Mouse (Mus musculus): ENCODE data around the gene Atf6b. TPM values are rescaled to one million over a fixed set of nuclear protein-coding genes. Genes with fewer than 3 reads are reported as not detected.

Atf6b gene
- polyA plus RNA-seq, 1 experiment from 2014 or later = 76.8 TPM

DNA sequence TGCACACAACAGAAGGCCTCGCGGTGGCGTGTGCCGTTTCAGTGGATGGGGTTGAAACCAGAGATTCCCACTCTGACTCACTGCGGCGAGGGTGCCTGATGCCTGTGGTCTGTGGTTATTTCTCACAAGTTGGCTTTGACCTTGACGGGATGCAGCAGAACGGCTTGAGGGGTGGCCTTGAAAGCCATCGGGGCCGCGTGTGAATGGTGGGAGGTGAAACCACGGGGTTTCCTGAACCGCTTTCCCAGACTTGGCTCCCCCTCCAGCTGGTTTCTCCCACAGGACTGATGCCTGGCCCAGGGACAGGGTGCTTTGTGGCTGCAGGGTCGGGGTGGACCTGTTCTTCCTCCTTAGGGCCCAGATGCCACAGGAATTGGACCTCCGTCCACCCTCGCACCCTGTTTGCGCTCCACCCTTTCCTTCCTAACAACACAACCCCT lies 34.2 kb downstream of the Atf6b start:
- H3K36me3 ChIP-seq = no peaks in the 10 kb centered on the region
- H3K27ac ChIP-seq = peak overlapping the region; percentile 24; the same call in 1 of the 2 replicates
- no peak overlapping the region for H3K4me3 ChIP-seq
- no peaks in the 10 kb centered on the region for H3K9me3 ChIP-seq
- DNase-seq (ENCODE audit: low spot score) = no peak
- peaks cover 56% of the 10 kb centered on the region for H3K27me3 ChIP-seq (ENCODE audit: insufficient read depth, poor library complexity, severe bottlenecking)
- H3K4me1 ChIP-seq = peaks cover 59% of the 10 kb centered on the region
- 65% methylated on average over 17 of the region's 17 CpGs for WGBS

DNA sequence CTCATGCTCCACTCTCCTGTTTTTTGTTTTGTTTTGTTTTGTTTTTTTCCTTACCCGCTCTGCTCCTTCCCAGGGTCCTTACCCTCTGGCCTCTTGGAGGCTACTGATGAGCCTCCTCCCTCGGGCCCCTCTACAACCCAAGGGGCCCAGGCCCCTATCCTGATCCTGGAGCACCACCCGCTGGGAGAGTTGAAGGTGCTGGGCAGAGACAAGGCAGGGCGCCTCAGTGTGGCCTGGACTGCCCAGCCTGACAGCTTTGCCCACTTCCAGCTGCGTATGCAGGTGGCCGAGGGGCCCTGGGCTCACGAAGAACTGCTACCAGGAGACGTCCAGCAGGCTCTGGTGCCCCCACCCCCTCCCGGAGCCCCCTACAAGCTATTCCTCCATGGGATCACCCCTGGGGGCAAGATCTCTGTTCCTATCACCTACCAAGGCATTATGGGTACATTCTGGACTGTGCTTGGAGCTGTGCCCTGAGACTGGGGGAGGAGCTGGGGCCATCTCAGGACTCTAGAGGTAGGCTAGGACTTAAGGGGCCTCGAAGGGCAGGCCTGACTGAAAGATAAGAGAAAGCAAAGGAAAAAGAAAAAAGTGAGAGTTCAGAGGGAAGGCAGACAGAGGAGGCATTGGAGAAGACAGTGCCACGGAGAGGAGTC lies 35.1 kb downstream of the Atf6b start:
- H3K36me3 ChIP-seq = no peaks in the 10 kb centered on the region
- WGBS = 62% methylated on average over 11 of the region's 11 CpGs
- peak overlapping the region; percentile 57; the same call in 1 of the 2 replicates for H3K27ac ChIP-seq
- DNase-seq (ENCODE audit: low spot score) = no peak
- no peaks in the 10 kb centered on the region for H3K9me3 ChIP-seq
- H3K27me3 ChIP-seq (ENCODE audit: insufficient read depth, poor library complexity, severe bottlenecking) = peaks cover 47% of the 10 kb centered on the region
- no peak overlapping the region for H3K4me3 ChIP-seq
- peaks cover 55% of the 10 kb centered on the region for H3K4me1 ChIP-seq

DNA sequence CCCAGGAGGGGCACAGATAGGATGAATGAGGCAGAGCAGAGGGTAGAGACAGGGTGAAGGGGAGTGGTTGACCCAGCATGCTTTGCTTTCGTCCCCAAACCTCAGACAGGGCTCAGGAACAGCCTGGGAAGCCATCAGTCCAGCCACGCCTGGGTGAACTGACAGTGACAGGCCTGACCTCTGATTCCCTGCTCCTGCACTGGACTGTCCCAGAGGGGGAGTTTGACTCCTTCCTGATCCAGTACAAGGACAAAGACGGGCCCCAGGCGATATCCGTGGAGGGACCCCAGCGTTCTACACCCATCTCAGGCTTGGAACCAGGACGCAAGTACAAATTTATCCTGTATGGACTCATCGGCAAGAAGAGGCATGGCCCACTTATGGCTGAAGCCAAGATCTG lies 36.2 kb downstream of the Atf6b start:
- DNase-seq (ENCODE audit: low spot score) = no peak
- 65% methylated on average over 8 of the region's 8 CpGs for WGBS

DNA sequence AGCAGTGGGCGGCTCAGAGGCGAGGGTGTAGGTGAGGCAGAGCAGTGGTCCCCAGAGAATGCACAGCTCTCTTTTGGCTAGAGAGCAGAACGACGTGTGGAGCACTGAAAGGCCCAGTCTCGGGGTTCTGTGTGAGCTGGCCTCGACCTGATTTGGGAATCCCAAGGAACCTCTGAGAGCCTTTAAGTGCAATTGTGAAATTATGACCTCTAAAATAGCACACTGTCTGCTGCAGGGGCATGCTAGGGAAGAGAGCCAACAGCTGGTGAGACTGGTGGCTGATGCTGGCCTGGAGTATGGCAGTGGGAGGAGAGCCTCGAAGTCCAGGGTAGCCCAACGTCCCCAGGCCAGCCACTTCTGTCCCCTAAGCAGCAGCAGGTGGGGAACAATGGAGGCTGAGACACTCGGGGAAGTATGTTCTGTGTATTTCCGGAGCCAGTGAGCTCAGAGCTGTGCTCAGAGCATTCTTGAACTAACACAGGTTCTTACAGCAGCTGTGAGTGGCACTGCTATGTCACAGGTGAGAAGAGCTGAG lies 36.8 kb downstream of the Atf6b start:
- WGBS = 71% methylated on average over 10 of the region's 10 CpGs
- H3K4me3 ChIP-seq = no peak overlapping the region
- DNase-seq (ENCODE audit: low spot score) = no peak
- H3K27me3 ChIP-seq (ENCODE audit: insufficient read depth, poor library complexity, severe bottlenecking) = peaks cover 30% of the 10 kb centered on the region
- peaks cover 55% of the 10 kb centered on the region for H3K4me1 ChIP-seq
- no peaks in the 10 kb centered on the region for H3K36me3 ChIP-seq
- no peaks in the 10 kb centered on the region for H3K9me3 ChIP-seq
- H3K27ac ChIP-seq = 0 out of 2 replicates have a peak overlapping the region, but pooled peaks have one; percentile 3

More for the DNA sequence above, 36.2 kb downstream of the Atf6b start:
- no peak overlapping the region for H3K4me3 ChIP-seq
- H3K4me1 ChIP-seq = peaks cover 55% of the 10 kb centered on the region
- no peaks in the 10 kb centered on the region for H3K9me3 ChIP-seq
- H3K27ac ChIP-seq = no peak overlapping the region
- H3K36me3 ChIP-seq = no peaks in the 10 kb centered on the region
- H3K27me3 ChIP-seq (ENCODE audit: insufficient read depth, poor library complexity, severe bottlenecking) = peaks cover 36% of the 10 kb centered on the region

DNA sequence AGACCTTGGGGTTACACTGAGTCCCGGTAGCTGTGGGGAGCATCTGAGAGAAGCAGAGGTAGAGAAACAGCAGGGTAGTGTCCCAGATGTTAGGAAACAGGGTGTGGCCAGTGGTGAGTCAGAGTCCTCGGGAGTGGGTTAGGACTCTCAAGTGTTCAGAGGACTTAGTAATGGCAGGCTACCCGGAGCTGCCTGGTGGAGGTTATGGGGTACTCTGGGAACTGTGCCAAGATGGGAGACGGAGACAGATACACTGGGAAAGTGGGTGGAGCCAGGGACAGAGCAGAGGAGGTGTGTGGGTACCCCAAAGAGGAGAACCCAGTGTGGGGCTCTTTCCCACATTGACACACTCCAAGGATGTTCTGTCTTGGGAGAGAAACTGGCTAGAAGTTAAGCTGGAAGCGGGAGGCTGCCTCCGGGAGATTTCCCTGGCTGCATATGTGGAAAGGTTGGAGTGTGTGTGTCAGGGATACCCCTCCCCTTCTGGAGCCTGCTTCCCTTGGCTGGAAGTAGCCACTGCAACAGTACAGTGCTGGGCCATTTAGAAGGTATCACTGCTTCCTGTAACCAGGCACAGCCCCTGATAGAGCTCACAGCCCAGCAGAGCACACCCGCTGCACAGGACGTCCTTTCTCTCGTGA lies 37.4 kb downstream of the Atf6b start:
- H3K27me3 ChIP-seq (ENCODE audit: insufficient read depth, poor library complexity, severe bottlenecking) = peaks cover 27% of the 10 kb centered on the region
- H3K9me3 ChIP-seq = no peaks in the 10 kb centered on the region
- H3K4me1 ChIP-seq = peaks cover 55% of the 10 kb centered on the region
- WGBS = 59% methylated on average over 9 of the region's 9 CpGs
- H3K36me3 ChIP-seq = no peaks in the 10 kb centered on the region
- H3K4me3 ChIP-seq = no peak overlapping the region
- no peak for DNase-seq (ENCODE audit: low spot score)
- 0 out of 2 replicates have a peak overlapping the region, but pooled peaks have one; percentile 5 for H3K27ac ChIP-seq

DNA sequence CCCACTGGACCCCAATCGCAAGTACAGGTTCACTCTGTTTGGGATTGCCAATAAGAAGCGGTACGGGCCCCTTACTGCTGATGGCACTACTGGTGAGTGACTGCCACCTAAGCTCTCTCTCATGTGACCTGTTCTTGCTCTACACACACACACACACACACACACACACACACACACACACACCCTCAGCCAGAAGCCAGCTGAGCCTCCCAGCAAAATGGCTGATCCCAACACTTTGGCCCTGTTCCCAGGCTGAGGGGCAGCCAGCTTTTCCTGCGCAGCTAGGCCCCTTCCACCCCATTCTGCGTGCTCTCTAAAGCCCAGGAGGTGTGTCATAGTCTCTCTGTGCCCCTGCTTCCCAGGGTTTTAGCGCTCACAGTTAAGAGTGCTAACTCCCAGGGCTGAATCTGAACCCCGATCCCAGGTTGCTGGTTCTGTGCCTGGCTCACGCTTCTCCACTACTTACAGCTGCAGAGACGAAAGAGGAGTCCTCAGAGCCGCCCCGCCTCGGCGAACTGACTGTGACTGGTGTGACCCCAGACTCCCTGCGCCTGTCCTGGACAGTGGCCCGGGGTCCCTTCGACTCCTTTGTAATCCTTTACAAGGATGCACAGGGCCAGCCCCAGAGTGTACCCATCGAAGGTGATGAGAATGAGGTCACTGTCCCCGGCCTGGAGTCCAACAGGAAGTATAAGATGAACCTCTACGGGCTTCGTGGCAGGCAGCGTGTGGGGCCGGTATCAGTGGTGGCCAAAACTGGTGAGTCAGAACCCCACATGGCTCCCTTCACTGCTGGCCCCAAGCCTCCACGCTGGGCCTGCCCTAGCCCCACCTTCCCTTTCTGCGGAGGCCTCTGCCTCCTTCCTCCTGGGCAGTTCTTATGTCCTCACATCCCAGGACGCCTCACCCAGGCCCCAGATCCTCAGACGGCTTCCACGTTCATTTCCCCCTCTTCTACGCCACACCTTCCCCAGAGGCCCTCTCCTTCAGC lies 38.5 kb downstream of the Atf6b start:
- Histone ChIP-seq H3K4me3 (no peak overlapping the region), H3K9me3 (no peaks in the 10 kb centered on the region), H3K4me1 (peaks cover 47% of the 10 kb centered on the region), H3K27ac (peak overlapping the region; percentile 30; the same call in 1 of the 2 replicates), H3K27me3 (ENCODE audit: insufficient read depth, poor library complexity, severe bottlenecking) (peaks cover 20% of the 10 kb centered on the region), H3K36me3 (no peaks in the 10 kb centered on the region)
- no peak for DNase-seq (ENCODE audit: low spot score)
- 77% methylated on average over 28 of the region's 28 CpGs for WGBS

DNA sequence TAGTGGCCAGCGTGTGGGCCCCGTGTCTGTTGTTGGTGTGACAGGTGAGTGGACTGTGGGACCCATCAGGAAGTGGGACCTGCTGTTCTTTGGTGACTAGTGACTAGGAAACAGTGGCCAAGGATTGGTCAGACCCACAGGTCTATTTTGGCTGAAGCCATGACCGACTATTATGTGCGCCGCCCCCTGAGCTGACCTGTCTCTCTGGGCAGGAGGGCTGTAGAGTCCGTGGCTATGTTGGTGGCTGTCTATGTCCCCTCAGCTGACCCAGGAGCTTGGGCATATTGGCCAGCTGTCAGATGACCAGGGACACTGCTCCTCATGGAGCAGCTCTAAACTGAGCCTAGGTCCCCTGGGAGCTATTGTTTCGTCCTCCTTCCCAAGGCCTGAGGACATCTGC lies 41.9 kb downstream of the Atf6b start:
- no peak overlapping the region for H3K27ac ChIP-seq
- no peaks in the 10 kb centered on the region for H3K36me3 ChIP-seq
- H3K9me3 ChIP-seq = no peaks in the 10 kb centered on the region
- no peak overlapping the region for H3K4me3 ChIP-seq
- no peak for DNase-seq (ENCODE audit: low spot score)
- peaks cover 20% of the 10 kb centered on the region for H3K27me3 ChIP-seq (ENCODE audit: insufficient read depth, poor library complexity, severe bottlenecking)
- 86% methylated on average over 7 of the region's 7 CpGs for WGBS
- peaks cover 38% of the 10 kb centered on the region for H3K4me1 ChIP-seq

DNA sequence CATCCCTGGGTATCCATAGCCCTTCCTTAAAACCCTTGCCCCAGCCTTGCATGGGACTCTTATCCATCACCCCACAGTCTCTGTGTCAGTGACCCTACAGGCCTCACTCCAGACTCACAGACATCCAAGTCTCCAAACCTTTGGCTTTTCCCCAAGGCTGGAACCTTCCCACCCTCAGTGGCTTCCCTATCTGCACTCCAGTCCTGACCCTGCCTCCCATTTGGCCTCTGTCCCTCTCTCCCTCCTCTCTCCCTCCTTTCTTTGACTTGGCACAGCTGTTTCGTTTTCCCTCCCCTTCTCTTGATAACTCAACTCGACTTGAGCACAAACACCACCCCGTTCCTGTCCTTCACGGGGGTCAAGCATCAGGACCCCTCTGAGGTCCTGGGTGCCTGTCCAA lies 43.5 kb downstream of the Atf6b start:
- Histone ChIP-seq H3K27ac (no peak overlapping the region), H3K27me3 (ENCODE audit: insufficient read depth, poor library complexity, severe bottlenecking) (peaks cover 13% of the 10 kb centered on the region; the same call in 1 of the 2 replicates), H3K4me1 (peaks cover 23% of the 10 kb centered on the region), H3K9me3 (no peaks in the 10 kb centered on the region), H3K4me3 (no peak overlapping the region), H3K36me3 (no peaks in the 10 kb centered on the region)
- WGBS = 56% methylated on average over 4 of the region's 4 CpGs
- no peak for DNase-seq (ENCODE audit: low spot score)

DNA sequence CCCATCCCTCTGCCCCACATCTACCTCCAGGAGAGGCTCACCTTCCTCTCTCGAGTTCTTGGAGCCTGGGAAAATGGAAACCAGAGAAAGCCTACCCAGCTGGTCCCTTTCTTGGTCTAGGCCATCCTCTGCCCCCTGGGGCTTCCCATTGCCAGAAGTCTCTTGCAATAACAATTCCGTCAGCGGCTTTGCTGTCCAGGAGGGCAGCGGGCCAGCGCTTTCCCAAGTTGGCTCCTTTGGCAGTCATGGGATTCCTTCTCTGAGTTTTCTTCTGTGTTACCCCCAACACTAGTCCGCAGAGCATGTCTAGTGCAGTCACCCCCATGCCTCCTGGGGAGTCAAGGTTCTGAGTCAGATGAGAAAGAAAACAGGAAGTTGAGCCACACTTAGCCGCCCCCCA lies 46.0 kb downstream of the Atf6b start:
- Histone ChIP-seq H3K4me1 (peaks cover 16% of the 10 kb centered on the region; the same call in 1 of the 2 replicates), H3K9me3 (no peaks in the 10 kb centered on the region), H3K36me3 (no peaks in the 10 kb centered on the region), H3K27me3 (ENCODE audit: insufficient read depth, poor library complexity, severe bottlenecking) (peaks cover 10% of the 10 kb centered on the region; the same call in 1 of the 2 replicates), H3K27ac (no peak overlapping the region), H3K4me3 (no peak overlapping the region)
- WGBS = 55% methylated on average over 7 of the region's 7 CpGs
- no peak for DNase-seq (ENCODE audit: low spot score)

DNA sequence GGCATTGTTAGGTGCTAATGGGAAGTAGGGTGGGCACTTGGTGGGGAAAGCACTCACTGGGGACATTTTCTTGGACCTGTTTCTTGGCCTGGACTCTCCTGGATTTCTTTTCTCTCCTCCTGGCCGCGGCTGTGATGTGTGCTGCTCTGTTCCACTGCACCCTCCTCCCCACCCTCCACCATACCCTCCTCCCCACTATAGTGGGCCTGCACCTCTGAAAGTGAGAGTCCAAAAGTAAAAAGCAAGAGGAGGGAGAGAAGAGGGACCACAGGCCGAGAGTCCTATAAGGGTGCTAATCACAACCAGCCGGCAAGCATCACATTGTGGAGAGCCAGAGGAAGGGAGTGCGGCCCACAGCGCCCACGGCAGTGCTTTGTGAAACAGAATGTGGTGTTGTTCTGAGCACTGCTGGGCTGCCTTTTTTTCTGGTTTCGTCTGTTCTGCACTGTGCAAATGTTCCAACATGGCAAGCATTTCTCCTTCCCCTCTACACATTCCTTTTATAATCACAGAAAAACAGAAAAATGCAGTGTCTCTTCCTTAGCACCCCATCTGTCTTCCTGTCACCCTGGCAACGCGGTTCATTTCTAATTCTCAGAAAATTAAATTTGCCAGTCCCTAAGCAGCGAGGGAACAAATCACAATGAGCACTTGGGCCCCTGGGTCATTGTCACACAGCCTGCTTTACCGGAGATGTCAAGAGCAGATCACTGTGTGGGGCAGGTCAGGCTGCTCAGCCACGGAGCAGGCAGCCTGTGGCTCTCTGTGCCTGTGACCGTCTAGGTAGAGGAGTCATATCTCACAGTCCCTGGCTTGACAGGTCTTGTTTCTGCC lies 52.8 kb downstream of the Atf6b start:
- no peaks in the 10 kb centered on the region for H3K9me3 ChIP-seq
- no peak overlapping the region for H3K27ac ChIP-seq
- WGBS = 59% methylated on average over 14 of the region's 14 CpGs
- H3K4me1 ChIP-seq = 0 out of 2 replicates have a peak, but pooled peaks cover 2% of the 10 kb centered on the region
- no peak for DNase-seq (ENCODE audit: low spot score)
- no peaks in the 10 kb centered on the region for H3K27me3 ChIP-seq (ENCODE audit: insufficient read depth, poor library complexity, severe bottlenecking)
- no peaks in the 10 kb centered on the region for H3K36me3 ChIP-seq
- H3K4me3 ChIP-seq = no peak overlapping the region

DNA sequence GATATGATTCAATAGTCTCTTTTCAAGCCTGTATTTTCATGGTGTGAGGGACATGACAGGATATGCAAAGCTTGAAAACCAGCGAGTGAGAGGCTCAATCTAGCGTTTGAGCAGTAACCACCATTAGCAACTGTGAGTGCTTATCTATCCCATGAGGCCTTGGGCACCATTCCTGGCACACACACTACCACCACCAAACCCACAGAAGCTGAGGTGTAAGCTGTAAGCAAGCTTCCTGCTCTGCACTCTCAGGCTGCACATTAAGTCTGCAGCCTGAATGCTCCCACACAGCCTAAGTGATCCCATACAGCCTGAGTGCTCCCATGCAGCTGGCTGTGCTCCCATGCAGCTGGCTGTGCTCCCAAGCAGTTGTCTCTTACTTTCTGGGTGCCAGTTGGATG lies 53.7 kb downstream of the Atf6b start:
- H3K4me1 ChIP-seq = 0 out of 2 replicates have a peak, but pooled peaks cover 2% of the 10 kb centered on the region
- DNase-seq (ENCODE audit: low spot score) = no peak
- no peaks in the 10 kb centered on the region for H3K36me3 ChIP-seq
- H3K27me3 ChIP-seq (ENCODE audit: insufficient read depth, poor library complexity, severe bottlenecking) = no peaks in the 10 kb centered on the region
- no peak overlapping the region for H3K4me3 ChIP-seq
- 42% methylated on average over 2 of the region's 2 CpGs for WGBS
- no peak overlapping the region for H3K27ac ChIP-seq
- no peaks in the 10 kb centered on the region for H3K9me3 ChIP-seq
